Mouse (Mus musculus) cerebellum, adult 11-12 months (tissue): ENCODE results near the gene Hoxd3.

Experiments
- DNase-seq: peaks from one replicate; pipeline ENCODE4 v3.0.0; 2022

The Hoxd3 gene

DNA sequence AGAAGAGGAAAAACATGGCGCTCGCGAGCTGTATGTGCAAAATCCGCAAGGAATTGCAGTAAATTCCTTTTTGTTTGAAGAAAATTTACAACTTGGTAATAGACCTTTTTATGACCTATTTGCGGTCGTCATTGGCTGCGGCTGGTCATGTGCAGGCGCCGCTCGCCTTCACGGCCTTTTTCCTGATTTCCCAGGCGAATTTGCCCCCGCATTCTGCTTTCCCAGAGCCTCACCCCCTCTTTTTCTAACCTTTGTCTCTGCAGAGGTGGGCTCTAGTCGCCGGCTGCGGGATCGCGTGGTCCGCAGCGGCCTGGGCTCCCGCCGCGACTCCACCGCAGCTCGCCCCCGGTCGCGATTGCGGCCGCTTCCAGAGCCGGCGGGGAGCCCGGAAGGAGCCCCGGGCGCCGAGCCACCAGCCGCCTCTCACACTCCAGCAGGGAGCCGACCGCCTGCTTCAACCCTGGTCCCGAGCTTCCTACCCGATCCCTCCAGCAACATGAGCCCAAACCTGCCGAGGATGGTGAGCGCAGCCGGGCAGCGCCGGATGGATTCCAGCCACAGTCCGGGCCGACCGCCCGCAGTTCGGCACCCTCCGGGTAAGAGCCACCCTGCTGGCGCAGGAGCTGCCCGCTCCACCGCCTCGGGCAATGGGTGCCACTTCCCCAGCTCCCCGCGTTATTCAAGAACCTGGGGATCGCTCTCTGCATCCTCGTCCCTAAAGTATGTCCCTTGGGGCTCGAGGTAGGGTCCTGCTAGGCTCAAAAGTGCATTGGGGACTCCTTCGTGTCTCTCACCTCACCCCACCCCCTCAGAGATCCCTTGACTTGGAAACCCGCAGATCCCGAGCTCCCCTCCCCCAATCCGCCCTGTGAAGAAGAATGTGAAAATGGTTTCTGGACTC is at the start of gene Hoxd3, which contains the start of gene Hoxd4:
TSS of gene Hoxd3 (plus strand) at position 207 of the 901 bp plus-strand sequence.
TSS of gene Hoxd4 (plus strand) at position 209 of the 901 bp plus-strand sequence.
- DNase-seq: no peak

DNA sequence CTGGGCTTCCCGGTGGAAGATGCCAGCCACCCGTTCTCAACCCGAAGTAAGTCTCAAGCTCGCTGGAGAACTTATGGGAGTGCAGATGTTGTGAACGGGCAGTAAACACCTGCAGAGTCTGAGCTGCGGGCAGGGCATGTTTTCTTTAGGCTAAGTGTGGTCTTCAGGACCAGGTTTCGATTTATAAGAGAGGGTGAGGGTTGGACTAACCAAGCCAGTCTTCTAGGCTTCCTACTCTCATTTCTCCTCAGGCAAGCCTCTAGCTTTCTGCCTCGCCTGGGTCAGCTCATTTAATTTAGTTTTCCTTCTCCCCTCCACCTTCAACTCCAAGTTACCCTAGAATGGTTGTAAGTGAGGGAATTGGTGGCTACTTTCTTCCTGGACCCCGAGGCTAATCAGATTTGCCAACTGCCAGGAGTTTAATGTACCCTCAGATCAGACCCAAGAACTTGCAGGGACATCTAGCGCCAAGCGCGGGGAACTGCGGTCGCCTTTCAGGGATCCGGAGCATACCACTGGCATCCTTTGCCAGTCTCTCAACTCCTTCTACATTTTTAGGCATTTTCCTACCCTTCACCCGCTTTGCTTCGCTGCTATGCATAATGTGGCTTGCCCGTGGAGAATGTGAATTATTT is 48.3 kb upstream of the Hoxd3 start:
- no peak for DNase-seq

- no peak for DNase-seq
These were observed 45.3 kb upstream of the Hoxd3 start for GRCm38 (mm10) chr2:74666411-74666810.

- DNase-seq: no peak
These were observed 44.4 kb upstream of the Hoxd3 start for GRCm38 (mm10) chr2:74667191-74667841.

DNA sequence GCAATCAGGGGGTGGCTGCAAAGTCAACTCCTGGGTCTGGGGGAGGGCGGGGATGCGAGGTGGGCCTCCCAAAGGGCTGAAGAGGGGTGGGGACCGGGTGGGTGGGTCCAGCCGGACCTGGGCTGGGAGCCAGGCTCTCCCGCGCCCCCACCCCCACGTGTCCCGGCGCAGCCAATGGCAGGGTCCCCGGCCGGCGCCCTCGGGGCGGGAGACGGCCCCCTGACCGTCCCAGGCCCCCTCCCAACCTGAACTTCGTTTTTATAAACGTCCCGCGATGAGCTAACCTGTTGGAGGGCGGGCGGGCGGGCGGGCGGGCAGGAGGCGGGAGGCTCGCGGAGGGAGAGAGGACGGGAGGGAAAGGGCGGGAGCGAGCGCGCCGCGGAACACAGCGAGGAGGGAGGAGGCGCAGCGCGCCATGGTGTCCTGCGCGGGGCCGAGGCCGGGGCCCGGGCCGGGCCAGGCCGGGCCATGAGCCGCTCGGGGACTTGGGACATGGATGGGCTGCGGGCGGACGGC is 43.8 kb upstream of the Hoxd3 start, which contains the start of gene Hoxd13:
TSS of gene Hoxd13 (plus strand) at position 469 of the 516 bp plus-strand sequence.
- no peak for DNase-seq

- DNase-seq: no peak
These were observed 43.1 kb upstream of the Hoxd3 start for GRCm38 (mm10) chr2:74668370-74669229.

GRCm38 (mm10) chr2:74669230-74669578 is 42.5 kb upstream of the Hoxd3 start:
- DNase-seq: no peak

GRCm38 (mm10) chr2:74669650-74670235 is 42.0 kb upstream of the Hoxd3 start:
- no peak for DNase-seq

GRCm38 (mm10) chr2:74670632-74671188 is 41.0 kb upstream of the Hoxd3 start:
- DNase-seq: no peak

DNA sequence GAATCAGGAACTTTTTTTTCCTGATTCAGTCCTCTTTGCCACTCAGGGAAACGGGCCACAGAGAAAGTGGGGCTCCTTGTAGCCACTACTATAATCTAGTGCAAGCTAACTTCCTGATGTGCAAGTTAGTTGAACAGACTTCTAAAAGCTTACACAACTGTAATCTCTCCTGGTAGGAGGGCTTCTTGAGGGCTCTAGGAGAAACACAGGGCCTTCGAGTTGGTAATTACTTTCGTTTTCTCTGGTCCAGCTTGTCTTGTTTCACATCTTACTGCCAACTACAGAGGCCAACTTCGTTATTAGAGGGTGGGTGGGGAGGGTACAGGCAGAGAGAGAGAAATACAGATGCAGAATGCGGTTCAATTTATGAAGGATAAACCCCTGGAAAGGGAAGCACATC is 39.9 kb upstream of the Hoxd3 start:
- no peak for DNase-seq

GRCm38 (mm10) chr2:74672481-74673362 is 39.0 kb upstream of the Hoxd3 start:
- no peak for DNase-seq

DNA sequence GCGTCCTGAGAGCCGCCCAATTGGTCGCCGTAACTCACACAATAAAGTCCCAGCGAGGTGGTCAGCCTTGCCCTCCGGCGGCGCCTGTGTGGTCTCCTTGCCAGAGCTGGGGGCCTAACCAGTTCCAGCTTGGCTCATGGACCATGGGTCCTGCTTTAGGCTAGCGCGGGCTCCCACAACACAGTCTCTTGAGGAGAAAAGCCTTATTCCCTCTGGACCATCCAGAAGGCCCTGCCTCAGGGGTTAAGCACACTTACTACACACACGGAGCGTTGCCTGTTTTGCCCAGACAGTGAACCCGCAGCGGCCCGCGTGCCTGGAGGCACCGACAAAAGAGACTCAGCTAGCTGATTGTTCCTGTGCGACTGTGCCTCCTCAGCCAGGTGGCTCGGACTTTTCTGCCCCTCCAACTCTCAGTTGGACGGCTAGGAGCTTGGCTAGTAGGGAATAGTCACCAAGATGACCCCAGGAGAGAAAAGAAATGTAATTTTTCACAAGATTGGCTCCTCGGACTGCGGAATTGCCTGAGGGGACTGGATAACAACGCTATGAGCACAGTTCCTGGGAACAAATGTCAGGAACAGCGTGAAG is 37.8 kb upstream of the Hoxd3 start:
- no peak for DNase-seq

DNA sequence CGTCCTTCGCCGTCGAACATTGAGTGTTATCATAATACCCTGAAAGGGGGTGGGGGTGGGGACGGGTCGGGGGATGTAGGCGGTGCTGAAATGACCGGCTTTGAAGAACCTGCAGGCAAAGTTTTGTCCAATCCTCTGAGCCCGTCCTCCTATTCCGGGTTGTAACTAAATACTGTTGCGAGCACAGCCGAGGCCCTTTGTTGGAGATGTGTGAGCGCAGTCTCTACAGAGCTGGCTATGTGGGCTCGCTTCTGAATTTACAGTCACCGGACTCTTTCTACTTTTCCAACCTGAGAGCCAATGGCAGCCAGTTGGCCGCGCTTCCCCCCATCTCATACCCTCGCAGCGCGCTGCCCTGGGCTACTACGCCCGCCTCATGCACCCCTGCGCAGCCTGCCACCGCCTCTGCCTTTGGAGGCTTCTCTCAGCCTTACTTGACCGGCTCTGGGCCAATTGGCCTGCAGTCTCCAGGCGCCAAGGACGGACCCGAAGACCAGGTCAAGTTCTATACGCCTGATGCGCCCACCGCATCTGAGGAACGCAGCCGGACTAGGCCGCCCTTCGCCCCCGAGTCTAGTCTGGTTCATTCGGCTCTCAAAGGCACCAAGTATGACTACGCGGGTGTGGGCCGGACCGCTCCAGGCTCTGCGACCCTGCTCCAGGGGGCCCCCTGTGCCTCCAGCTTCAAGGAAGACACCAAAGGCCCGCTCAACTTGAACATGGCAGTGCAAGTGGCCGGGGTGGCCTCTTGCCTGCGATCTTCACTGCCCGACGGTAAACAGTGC is 36.7 kb upstream of the Hoxd3 start, which contains the start of gene Hoxd12:
TSS of gene Hoxd12 (plus strand) at position 133 of the 785 bp plus-strand sequence.
- DNase-seq: no peak

- no peak for DNase-seq
These were observed 36.0 kb upstream of the Hoxd3 start for GRCm38 (mm10) chr2:74675666-74676282.

DNA sequence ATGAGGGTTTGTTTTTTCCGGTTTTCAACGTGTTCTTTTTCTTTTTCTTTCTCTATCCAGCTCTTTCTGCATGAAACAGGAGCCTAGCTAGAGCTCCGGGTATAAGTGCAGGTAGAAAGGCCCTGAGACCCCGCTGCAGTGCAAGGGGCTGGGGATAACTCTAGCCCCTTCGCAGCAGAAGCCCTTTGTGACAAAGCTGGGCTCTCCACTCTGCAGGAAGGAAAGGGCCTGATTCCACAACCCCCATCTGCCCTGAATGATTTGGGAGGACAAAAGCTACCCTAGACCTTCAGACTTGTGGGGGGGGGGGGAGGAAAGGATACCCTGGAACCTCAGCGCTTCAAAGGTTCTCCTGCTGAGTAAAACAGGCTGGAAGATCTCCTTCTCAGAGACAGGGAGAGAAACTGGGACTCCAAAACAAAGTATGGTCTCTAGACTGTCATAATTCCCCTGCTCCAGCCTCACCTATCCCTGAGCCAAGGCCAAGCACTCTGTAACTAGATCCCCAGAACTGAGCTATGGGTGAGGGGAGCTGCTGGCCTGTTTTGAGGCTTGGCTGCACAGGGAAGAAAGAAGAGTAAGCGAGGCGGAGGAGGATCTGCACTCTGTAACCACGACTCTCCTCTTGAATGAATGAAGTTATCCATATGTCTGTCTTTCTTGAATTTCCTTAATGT is 35.2 kb upstream of the Hoxd3 start:
- no peak for DNase-seq

DNA sequence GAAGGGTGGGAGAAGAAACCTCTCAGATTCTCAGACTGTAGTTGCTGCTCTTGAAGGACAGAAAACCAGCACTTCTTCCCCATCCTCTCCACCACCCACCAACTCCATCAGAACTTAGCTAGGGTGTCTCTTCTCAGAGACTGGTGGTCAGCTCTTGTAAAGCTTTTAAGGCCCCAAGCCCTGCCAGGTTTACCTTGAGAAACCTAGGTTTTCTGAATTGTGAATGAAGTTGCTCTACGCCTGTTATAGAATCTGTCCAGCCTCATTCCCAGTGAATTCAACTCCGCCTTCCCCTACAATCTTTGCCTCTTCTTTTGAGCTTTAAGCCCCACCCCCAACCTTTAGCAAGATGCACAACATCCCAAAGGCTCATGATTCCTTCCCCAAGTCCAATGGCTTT is 34.6 kb upstream of the Hoxd3 start:
- no peak for DNase-seq

GRCm38 (mm10) chr2:74678891-74679595 is 32.7 kb upstream of the Hoxd3 start, which contains the start of gene Hoxd11:
TSS of gene Hoxd11 (plus strand) at chr2:74679557.
- DNase-seq: no peak
